Mouse (Mus musculus) neutrophil, adult 83 days (primary cell): ENCODE results near the gene Rsg1. TPM values are rescaled to one million over a fixed set of nuclear protein-coding genes. Genes with fewer than 3 reads are reported as not detected.

Source experiments
- total RNA-seq, 2 experiments: library from RNA; stranded (reverse); gene quantifications; one replicate each; pipeline ENCODE4 v1.2.4; 2023

Gene Rsg1
- total RNA-seq = 1 to 10 TPM; 1.4 to 3.7 TPM

DNA sequence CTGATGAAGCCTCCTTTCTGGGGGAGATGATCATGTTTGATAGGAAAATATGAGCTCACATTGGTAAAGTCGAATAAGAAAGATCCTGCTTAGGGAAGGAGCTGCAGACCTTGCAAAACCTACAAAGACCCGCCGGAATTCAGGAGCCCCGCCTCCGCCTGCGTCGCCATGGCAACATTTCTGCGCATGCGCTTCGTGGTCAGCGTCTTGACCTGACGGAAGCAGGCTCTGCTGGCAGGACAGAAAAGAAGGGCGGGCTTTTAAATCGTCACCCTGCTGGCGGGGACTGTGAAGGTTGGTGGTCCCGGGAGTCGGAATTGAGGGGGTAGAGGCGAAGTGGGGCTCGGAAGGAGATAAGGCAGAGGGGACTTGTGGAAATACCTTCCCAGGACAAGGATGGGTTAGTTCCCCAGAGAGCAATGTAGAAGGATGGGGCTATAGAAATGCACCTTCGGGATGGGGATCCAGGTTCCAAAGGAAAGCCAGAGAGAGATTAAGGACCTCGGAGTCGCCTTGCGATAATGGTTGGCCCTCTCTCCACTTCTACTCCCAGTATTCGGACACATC, at the start of gene Rsg1:
Gene Rsg1, plus strand, starts transcription at position 187 of the 567 bp plus-strand sequence.

GRCm38 (mm10) chr4:141239388-141240125, 25.8 kb downstream of the Rsg1 start, which contains the start of gene Arhgef19:
Gene Arhgef19 (plus strand): TSS chr4:141239499.

Other genes with a start within 250 kb of the Rsg1 start
- 10 to 100 TPM; 46.0 to 47.3 TPM for gene Atp13a2, start 227.1 kb upstream of the Rsg1 start, total RNA-seq
- not detected for gene Mfap2, start 203.5 kb upstream of the Rsg1 start, total RNA-seq
- gene Crocc, start 153.4 kb upstream of the Rsg1 start, total RNA-seq = 1 to 10 TPM; 6.6 to 8.0 TPM
- 10 to 100 TPM; 83.8 to 90.1 TPM for gene Necap2, start 135.6 kb upstream of the Rsg1 start, total RNA-seq
- gene Spata21, start 125.6 kb upstream of the Rsg1 start, total RNA-seq = not detected
- 10 to 100 TPM; 71.7 to 80.8 TPM for gene Szrd1, start 74.2 kb upstream of the Rsg1 start, total RNA-seq
- 10 to 100 TPM; 19.1 to 25.2 TPM for gene Fbxo42, start 66.0 kb upstream of the Rsg1 start, total RNA-seq
- not detected for gene Arhgef19, start 25.5 kb downstream of the Rsg1 start, total RNA-seq
- 1 to 10 TPM in 1 of 2 experiments, under 1 TPM in 1; 0.99 to 1.4 TPM for gene Epha2, start 87.3 kb downstream of the Rsg1 start, total RNA-seq
- gene Fam131c, start 154.3 kb downstream of the Rsg1 start, total RNA-seq = not detected
- gene Clcnka, start 184.8 kb downstream of the Rsg1 start, total RNA-seq = not detected
- gene Clcnkb, start 202.1 kb downstream of the Rsg1 start, total RNA-seq = not detected
- under 1 TPM in 1 of 2 experiments, not detected in 1; 0.46 TPM for gene Hspb7, start 206.8 kb downstream of the Rsg1 start, total RNA-seq
- gene Srarp, start 222.1 kb downstream of the Rsg1 start, total RNA-seq = not detected
- 10 to 100 TPM; 18.5 to 24.3 TPM for gene Zbtb17, start 230.7 kb downstream of the Rsg1 start, total RNA-seq